Mouse (Mus musculus) left cerebral cortex, adult 11 months (tissue): ENCODE data around the gene 2810408A11Rik.
A peak's percentile ranks its signal among the peaks of the same experiment; 100 is the strongest.
"Not testable (repeated sequence)": the region's sequence is repeated elsewhere in the genome, so short reads cannot be mapped to it uniquely, and the experiment has no call there.

Experiments used
- DNase-seq: peaks from one replicate; pipeline ENCODE4 v3.0.0; 2022; ENCODE audit warnings: low spot score

Gene 2810408A11Rik

GRCm38 (mm10) chr11:69930967-69931537 is 30.3 kb upstream of the 2810408A11Rik start:
- DNase-seq: no peak

GRCm38 (mm10) chr11:69930176-69930575 is 29.4 kb upstream of the 2810408A11Rik start:
- DNase-seq: not testable (repeated sequence)

- DNase-seq: no peak
These were observed 28.9 kb upstream of the 2810408A11Rik start for GRCm38 (mm10) chr11:69929712-69930111.

GRCm38 (mm10) chr11:69927501-69927900 is 26.7 kb upstream of the 2810408A11Rik start:
- DNase-seq: no peak

GRCm38 (mm10) chr11:69922796-69923195 is 22.0 kb upstream of the 2810408A11Rik start:
- DNase-seq: no peak

- no peak for DNase-seq
These were observed 21.4 kb upstream of the 2810408A11Rik start for GRCm38 (mm10) chr11:69922012-69922756.

GRCm38 (mm10) chr11:69921114-69922011 is 20.6 kb upstream of the 2810408A11Rik start, which contains the start of gene Eif5a:
TSS of gene Eif5a (minus strand) at chr11:69921958.
- DNase-seq: peak; percentile 100

- DNase-seq: no peak
These were observed 19.7 kb upstream of the 2810408A11Rik start for GRCm38 (mm10) chr11:69920266-69921031.

GRCm38 (mm10) chr11:69919661-69920265 is 19.0 kb upstream of the 2810408A11Rik start:
- DNase-seq: no peak

GRCm38 (mm10) chr11:69919053-69919452 is 18.3 kb upstream of the 2810408A11Rik start:
- no peak for DNase-seq

- no peak for DNase-seq
These were observed 17.3 kb upstream of the 2810408A11Rik start for GRCm38 (mm10) chr11:69918118-69918517.

- no peak for DNase-seq
These were observed 16.7 kb upstream of the 2810408A11Rik start for GRCm38 (mm10) chr11:69917379-69917948.

- DNase-seq: not testable (repeated sequence)
These were observed 16.0 kb upstream of the 2810408A11Rik start for GRCm38 (mm10) chr11:69916652-69917378.

GRCm38 (mm10) chr11:69915667-69916627 is 15.2 kb upstream of the 2810408A11Rik start:
- DNase-seq: no peak

- DNase-seq: no peak
These were observed 14.2 kb upstream of the 2810408A11Rik start for GRCm38 (mm10) chr11:69914917-69915430.

- DNase-seq: no peak
These were observed 13.6 kb upstream of the 2810408A11Rik start for GRCm38 (mm10) chr11:69914372-69914764.

- peak; percentile 86 for DNase-seq
These were observed 13.0 kb upstream of the 2810408A11Rik start, which contains the start of gene Gps2 for GRCm38 (mm10) chr11:69913554-69914371. TSS of gene Gps2 (plus strand) at chr11:69913888.
